Mouse (Mus musculus) cerebellum, adult 2 months (tissue): Measurements from ENCODE around the gene Tmcc3. TPM values are rescaled to one million over a fixed set of nuclear protein-coding genes. Genes with fewer than 3 reads are reported as not detected.

Experiments
- DNase-seq, 2 experiments: peaks; one replicate each; pipeline ENCODE4 v3.0.0; 2021
- H3K27ac ChIP-seq: fragments of 200-500 bp; 2 replicates; pipeline ENCODE4 v1.5.1; 2012; ENCODE audit warnings: low read length, control low read depth, inconsistent platforms; ENCODE audit not compliant: insufficient read depth
- H3K27me3 ChIP-seq: fragments of 200-500 bp; 2 replicates; pipeline ENCODE4 v1.6.1; 2012; ENCODE audit warnings: inconsistent platforms, mild to moderate bottlenecking, low read length, moderate library complexity; ENCODE audit not compliant: control insufficient read depth, insufficient read depth
- H3K4me1 ChIP-seq: fragments of 200-500 bp; 2 replicates; pipeline ENCODE4 v1.6.1; 2011; ENCODE audit warnings: low read length; ENCODE audit not compliant: control insufficient read depth, insufficient read depth
- H3K4me3 ChIP-seq: fragments of 200-500 bp; replicated peaks from 2 replicates; pipeline ENCODE3; 2011; ENCODE audit warnings: mild to moderate bottlenecking, low read depth, low read length, control low read depth; ENCODE audit not compliant: insufficient read depth
- CTCF ChIP-seq: fragments of 200-500 bp; IDR thresholded peaks from 2 replicates; pipeline ENCODE4 v1.5.1; 2011; ENCODE audit warnings: low read depth, mild to moderate bottlenecking, control low read depth, low read length, moderate library complexity, borderline replicate concordance; ENCODE audit not compliant: insufficient read depth
- POLR2A ChIP-seq: fragments of 200-500 bp; IDR thresholded peaks from 2 replicates; pipeline ENCODE4 v1.6.1; 2011; ENCODE audit warnings: low read length, control low read depth, borderline replicate concordance; ENCODE audit not compliant: insufficient read depth
- WGBS: fragments of 180-500 bp; shearing (Covaris S2); methylation state at CpG from one replicate; pipeline ENCODE4 v1.1.7; 2018; 5-methylcytosine and 5-hydroxymethylcytosine counted together
- polyA plus RNA-seq: library from polyadenylated mRNA; depleted of rRNA; stranded (reverse); fragments of >200 nt; gene quantifications from 2 replicates; pipeline ENCODE4 v1.2.3, GENCODE M21; 2012

The Tmcc3 gene
- polyA plus RNA-seq, 1 experiment = 40.1 TPM

DNA sequence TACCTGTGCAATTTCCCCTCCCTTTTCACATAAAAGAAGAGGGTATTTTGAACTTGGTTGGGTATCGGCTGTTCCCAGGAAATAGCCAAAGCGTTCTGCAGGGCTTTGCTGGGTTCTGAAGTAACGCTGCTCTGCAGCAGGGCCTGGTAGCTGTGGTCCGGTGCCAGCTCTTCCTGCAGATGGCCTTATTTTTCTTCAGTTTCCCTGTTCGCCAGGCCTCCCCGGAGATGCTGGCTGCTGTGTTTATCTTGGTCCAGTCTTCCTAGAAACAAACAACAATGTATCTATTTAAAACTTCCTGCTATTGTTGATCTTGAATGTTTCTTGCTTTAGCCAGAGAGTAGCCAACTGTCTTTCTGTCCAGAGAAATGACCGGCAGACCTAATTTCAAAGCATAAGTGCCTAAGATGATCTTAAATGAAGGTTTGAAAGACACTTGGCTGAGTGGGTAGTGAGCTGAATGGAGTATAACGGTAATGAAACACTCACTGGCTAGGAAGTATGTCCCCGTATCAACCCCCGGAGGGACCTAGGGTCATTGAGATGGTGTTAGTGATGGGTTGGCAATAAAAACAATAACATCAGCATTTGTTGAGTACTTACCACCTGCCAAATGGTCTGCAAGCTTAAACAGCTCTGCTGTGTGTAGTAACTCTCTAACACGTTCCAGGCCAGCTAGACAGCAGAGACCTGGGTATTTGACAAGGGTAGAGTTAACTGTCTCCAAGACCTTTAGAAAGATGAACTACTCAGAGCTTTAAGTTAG is 39.3 kb downstream of the Tmcc3 start:
- DNase-seq = peak; percentile 52 to 70
- Histone ChIP-seq H3K4me1 (peaks cover 9% of the 10 kb centered on the region), H3K4me3 (no peak overlapping the region), H3K27me3 (no peaks in the 10 kb centered on the region), H3K27ac (no peak overlapping the region)
- 28% methylated on average over 11 of the region's 11 CpGs for WGBS
- no peak for TF ChIP-seq POLR2A
- TF ChIP-seq CTCF = no peak

DNA sequence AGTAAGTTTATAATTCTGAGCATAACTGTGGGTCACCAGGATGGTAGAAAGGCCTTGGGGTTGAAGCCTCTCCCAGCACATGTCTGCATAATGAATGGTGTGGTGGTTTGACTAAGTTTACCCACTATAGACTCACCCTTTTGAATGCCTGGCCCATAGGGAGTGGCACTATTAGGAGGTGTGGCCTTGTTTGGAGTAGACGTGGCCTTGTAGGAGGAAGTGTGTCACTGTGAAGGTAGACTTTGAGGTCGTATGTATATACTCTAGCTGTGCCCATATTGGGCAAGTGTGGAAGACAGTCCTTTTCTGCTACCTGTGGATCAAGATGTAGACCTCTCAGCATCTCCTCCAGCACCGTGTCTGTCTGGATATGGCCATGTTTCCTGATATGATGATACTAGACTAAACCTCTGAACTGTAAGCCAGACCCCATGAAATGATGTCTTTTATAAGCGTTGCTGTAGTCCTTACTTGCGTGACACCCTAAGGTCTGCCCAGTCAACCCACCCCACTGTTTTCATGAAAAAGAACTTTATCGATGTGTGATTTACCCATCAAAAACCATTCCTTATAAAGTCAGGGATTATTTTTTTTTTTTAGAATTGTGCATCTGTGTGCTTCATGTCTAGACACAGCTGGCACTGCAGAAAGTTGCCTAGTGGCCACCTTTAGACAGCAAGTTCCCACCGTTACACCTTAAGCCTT is 40.6 kb downstream of the Tmcc3 start:
- 97% methylated on average over 7 of the region's 7 CpGs for WGBS
- H3K27ac ChIP-seq = no peak overlapping the region
- no peaks in the 10 kb centered on the region for H3K27me3 ChIP-seq
- no peak for DNase-seq
- peaks cover 9% of the 10 kb centered on the region for H3K4me1 ChIP-seq
- no peak overlapping the region for H3K4me3 ChIP-seq
- TF ChIP-seq CTCF (no peak), POLR2A (no peak)

DNA sequence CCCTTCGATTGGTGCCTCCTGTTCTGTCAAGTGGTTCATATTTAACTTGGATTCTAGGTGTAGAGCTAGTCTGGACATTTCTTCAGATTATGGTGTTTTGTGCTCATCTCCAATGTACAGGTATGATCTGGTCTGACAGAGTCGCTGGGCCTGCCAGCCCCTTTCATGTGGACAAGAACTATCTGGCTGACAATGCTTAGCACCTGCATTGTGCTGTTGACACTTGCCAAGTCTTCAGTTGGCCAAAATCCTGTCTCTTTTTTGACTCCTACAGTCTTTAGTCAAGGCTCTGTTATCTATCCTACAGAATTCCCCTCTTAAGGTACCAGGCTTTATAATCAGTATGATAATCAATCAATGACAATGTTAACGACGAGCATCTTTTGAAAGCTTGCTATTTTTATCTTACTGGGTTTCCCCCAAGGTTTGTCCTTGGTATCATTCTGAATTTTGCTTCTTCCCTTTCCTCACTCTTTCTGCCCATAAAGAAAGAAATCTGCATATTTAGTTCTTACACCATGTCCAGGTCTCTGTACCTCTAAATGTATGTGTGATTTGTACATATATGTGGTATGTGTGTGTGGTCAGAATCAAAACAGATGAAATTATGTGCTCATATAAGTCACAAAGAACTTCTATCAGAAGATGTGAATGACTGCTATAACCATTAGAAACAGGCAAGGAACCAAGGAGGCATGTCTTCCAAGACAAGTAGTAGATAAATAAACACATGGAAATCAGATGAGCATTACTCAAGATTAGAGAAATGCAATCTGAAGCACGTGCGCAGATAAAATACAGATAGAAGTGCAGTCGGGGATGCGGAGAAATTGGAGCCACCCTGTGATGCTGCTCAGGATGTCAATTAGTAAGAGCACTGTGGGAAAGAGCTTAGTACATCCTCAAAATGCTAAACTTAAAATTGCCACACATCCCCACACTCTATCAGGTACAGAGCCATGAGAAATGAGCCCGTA is 41.4 kb downstream of the Tmcc3 start:
- WGBS = 89% methylated on average over 9 of the region's 9 CpGs
- H3K4me1 ChIP-seq = peaks cover 9% of the 10 kb centered on the region
- TF ChIP-seq POLR2A (no peak), CTCF (no peak)
- H3K4me3 ChIP-seq = no peak overlapping the region
- no peaks in the 10 kb centered on the region for H3K27me3 ChIP-seq
- no peak overlapping the region for H3K27ac ChIP-seq
- DNase-seq = no peak

DNA sequence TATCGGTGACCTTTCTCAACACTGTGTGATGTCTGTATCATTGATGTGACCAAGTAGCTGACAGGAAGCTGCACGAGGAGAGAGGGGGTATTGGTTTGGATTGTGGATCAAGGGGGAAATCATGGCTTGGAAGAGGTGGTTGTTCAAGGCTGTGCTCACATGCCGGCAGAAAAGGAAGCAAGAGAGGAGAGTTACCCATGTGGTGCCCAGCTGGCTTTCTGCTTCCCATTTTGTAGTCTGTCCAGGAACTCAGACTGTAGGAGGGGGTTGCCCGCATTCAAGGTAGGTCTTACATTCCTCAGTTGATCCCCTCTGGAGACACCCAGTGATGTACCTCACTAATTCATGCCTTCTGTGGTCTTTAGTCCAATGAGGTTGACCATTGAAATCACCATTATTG is 42.3 kb downstream of the Tmcc3 start:
- whole genome bisulfite sequencing = 70% methylated on average over 4 of the region's 4 CpGs
- no peak overlapping the region for H3K27ac ChIP-seq
- DNase-seq = no peak
- H3K27me3 ChIP-seq = no peaks in the 10 kb centered on the region
- H3K4me1 ChIP-seq = peaks cover 9% of the 10 kb centered on the region
- TF ChIP-seq CTCF (no peak), POLR2A (no peak)
- H3K4me3 ChIP-seq = no peak overlapping the region

DNA sequence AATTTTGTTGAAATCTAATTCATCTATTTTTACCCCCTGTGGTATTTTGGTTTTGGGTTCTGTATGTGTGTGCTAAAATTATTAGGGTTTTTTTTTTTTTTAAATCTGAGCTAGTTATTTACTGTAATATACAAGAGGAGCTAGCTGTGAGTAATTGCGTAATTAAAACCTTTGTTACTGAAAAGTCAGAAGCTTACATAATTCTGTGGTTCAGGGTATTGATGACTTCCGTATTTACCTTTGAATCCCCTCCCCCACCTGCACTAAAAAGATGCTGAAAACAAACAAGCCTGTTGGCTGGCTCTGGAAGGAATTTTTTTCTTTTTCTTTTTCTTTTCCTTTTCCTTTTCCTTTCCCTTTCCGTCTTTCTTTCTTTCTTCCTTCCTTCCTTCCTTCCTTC is 42.7 kb downstream of the Tmcc3 start:
- TF ChIP-seq POLR2A (no peak), CTCF (no peak)
- no peak for DNase-seq
- no peaks in the 10 kb centered on the region for H3K27me3 ChIP-seq
- H3K4me3 ChIP-seq = no peak overlapping the region
- no peak overlapping the region for H3K27ac ChIP-seq
- WGBS = 91% methylated on average over 3 of the region's 3 CpGs
- peaks cover 9% of the 10 kb centered on the region for H3K4me1 ChIP-seq

DNA sequence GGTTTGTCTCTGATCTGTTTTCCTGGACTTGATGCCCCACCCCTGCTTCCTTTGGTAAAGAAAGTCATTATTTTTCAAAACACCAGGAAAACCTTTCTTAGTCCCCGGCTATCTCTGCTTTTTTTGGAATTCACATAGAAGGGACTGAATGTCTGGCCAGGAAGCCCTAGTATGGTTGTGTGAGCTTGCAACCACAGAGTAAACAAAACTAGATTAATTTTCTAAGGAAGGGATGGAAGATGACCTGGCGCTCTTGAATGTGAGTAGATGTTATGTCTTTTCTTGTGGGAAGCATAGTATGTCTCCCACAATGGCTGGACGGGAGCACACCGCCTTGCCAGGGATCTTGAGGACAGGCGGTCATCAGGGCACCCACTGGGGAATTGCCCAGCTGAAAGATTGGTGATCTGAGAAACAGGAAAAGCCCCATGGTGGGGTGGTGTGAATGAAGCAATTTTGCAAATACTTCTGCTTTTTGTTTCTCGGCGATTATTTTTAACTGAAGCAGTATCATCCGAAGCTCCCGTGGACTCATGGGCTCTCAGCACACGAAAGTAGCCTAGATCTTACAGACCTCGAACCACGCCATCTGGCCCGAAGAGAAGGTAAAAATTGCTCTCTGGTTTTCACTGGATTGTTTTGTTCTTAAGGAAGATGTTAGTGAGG is 44.9 kb downstream of the Tmcc3 start:
- no peak overlapping the region for H3K27ac ChIP-seq
- no peaks in the 10 kb centered on the region for H3K4me1 ChIP-seq
- H3K27me3 ChIP-seq = no peaks in the 10 kb centered on the region
- H3K4me3 ChIP-seq = no peak overlapping the region
- no peak for DNase-seq
- TF ChIP-seq CTCF (no peak), POLR2A (no peak)
- 86% methylated on average over 13 of the region's 13 CpGs for WGBS

DNA sequence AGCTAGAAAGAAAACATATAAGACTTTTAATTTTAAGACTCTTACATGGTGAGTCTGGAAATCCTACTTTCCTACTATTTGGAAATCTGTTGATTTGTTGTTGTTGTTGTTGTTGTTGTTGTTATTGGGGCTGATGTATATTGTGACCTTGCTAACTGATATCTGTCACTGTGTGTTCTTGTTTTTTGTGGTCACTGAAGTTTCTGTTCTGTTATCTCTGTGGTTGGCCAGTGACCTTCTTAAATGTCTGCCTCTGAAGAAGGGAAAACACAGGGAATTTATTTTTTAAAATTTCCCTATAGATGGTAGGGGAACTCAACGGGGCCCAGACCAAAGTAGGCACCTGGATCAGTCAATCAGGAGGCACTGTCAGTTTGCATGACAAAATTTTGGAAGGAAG is 48.9 kb downstream of the Tmcc3 start:
- Histone ChIP-seq H3K27ac (no peak overlapping the region), H3K27me3 (no peaks in the 10 kb centered on the region), H3K4me3 (no peak overlapping the region), H3K4me1 (no peaks in the 10 kb centered on the region)
- 58% methylated on average over 1 of the region's 1 CpGs for WGBS
- no peak for DNase-seq
- no peak for TF ChIP-seq POLR2A
- no peak for TF ChIP-seq CTCF
